Mouse (Mus musculus): ENCODE results near the gene Slc2a8. TPM values are rescaled to one million over a fixed set of nuclear protein-coding genes. Genes with fewer than 3 reads are reported as not detected.
"Not testable (repeated sequence)": the region's sequence is repeated elsewhere in the genome, so short reads cannot be mapped to it uniquely, and the experiment has no call there.

Gene Slc2a8
- polyA plus RNA-seq (2012; rRNA removed): 12.4 and 14.9 TPM in 2 replicates

- peak; percentile 73 for DNase-seq (ENCODE audit: low read depth, low spot score)
- WGBS: under 1% methylated on average over 50 of the region's 50 CpGs
Measured at GRCm38 (mm10) chr2:32981725-32982271, at the start of gene Slc2a8. TSS of gene Slc2a8 (minus strand) at chr2:32982083.

- 59% methylated on average over 4 of the region's 4 CpGs for WGBS
- no peak for DNase-seq (ENCODE audit: low read depth, low spot score)
Measured at GRCm38 (mm10) chr2:33025040-33025439, 43.2 kb upstream of the Slc2a8 start.

- 78% methylated on average over 10 of the region's 10 CpGs for WGBS
- no peak for DNase-seq (ENCODE audit: low read depth, low spot score)
Measured at GRCm38 (mm10) chr2:33024564-33024963, 42.7 kb upstream of the Slc2a8 start.

GRCm38 (mm10) chr2:33022846-33023245 is 41.0 kb upstream of the Slc2a8 start:
- WGBS: 79% methylated on average over 6 of the region's 6 CpGs
- DNase-seq (ENCODE audit: low read depth, low spot score): no peak

- 6% methylated on average over 6 of the region's 6 CpGs for WGBS
- DNase-seq (ENCODE audit: low read depth, low spot score): peak; percentile 1
Measured at GRCm38 (mm10) chr2:33018026-33018425, 36.1 kb upstream of the Slc2a8 start.

GRCm38 (mm10) chr2:33017191-33017590 is 35.3 kb upstream of the Slc2a8 start:
- 71% methylated on average over 2 of the region's 2 CpGs for WGBS
- no peak for DNase-seq (ENCODE audit: low read depth, low spot score)

GRCm38 (mm10) chr2:33014877-33015276 is 33.0 kb upstream of the Slc2a8 start:
- WGBS: 88% methylated on average over 5 of the region's 5 CpGs

GRCm38 (mm10) chr2:33009055-33009454 is 27.2 kb upstream of the Slc2a8 start:
- 90% methylated on average over 4 of the region's 4 CpGs for WGBS
- not testable (repeated sequence) for DNase-seq (ENCODE audit: low read depth, low spot score)

More at GRCm38 (mm10) chr2:33014877-33015276, 33.0 kb upstream of the Slc2a8 start:
- DNase-seq (ENCODE audit: low read depth, low spot score): no peak

- 48% methylated on average over 5 of the region's 5 CpGs for WGBS
- no peak for DNase-seq (ENCODE audit: low read depth, low spot score)
Measured at GRCm38 (mm10) chr2:33005041-33005440, 23.2 kb upstream of the Slc2a8 start.

GRCm38 (mm10) chr2:33002144-33002543 is 20.3 kb upstream of the Slc2a8 start:
- 89% methylated on average over 7 of the region's 7 CpGs for WGBS
- DNase-seq (ENCODE audit: low read depth, low spot score): no peak

GRCm38 (mm10) chr2:32999752-33000151 is 17.9 kb upstream of the Slc2a8 start:
- no peak for DNase-seq (ENCODE audit: low read depth, low spot score)
- 78% methylated on average over 2 of the region's 2 CpGs for WGBS

- DNase-seq (ENCODE audit: low read depth, low spot score): no peak
- 92% methylated on average over 4 of the region's 4 CpGs for WGBS
Measured at GRCm38 (mm10) chr2:32997792-32998191, 15.9 kb upstream of the Slc2a8 start.

GRCm38 (mm10) chr2:32997081-32997480 is 15.2 kb upstream of the Slc2a8 start:
- 81% methylated on average over 6 of the region's 6 CpGs for WGBS

GRCm38 (mm10) chr2:32992130-32992529 is 10.2 kb upstream of the Slc2a8 start:
- no peak for DNase-seq (ENCODE audit: low read depth, low spot score)
- WGBS: 63% methylated on average over 6 of the region's 6 CpGs

More at GRCm38 (mm10) chr2:32997081-32997480, 15.2 kb upstream of the Slc2a8 start:
- DNase-seq (ENCODE audit: low read depth, low spot score): no peak

- WGBS: 59% methylated on average over 13 of the region's 13 CpGs
- DNase-seq (ENCODE audit: low read depth, low spot score): no peak
Measured at GRCm38 (mm10) chr2:32990167-32990832, 8.4 kb upstream of the Slc2a8 start.

GRCm38 (mm10) chr2:32989376-32989775 is 7.5 kb upstream of the Slc2a8 start:
- 34% methylated on average over 3 of the region's 3 CpGs for WGBS
- no peak for DNase-seq (ENCODE audit: low read depth, low spot score)

- DNase-seq (ENCODE audit: low read depth, low spot score): no peak
- 76% methylated on average over 8 of the region's 8 CpGs for WGBS
Measured at GRCm38 (mm10) chr2:32985844-32986243, 4.0 kb upstream of the Slc2a8 start.

GRCm38 (mm10) chr2:32983617-32984016 is 1.7 kb upstream of the Slc2a8 start:
- DNase-seq (ENCODE audit: low read depth, low spot score): no peak
- WGBS: 22% methylated on average over 6 of the region's 6 CpGs

- no peak for DNase-seq (ENCODE audit: low read depth, low spot score)
- WGBS: 2% methylated on average over 4 of the region's 4 CpGs
Measured at GRCm38 (mm10) chr2:32982700-32983099, 817 bp upstream of the Slc2a8 start.

- no peak for DNase-seq (ENCODE audit: low read depth, low spot score)
- WGBS: 2% methylated on average over 23 of the region's 23 CpGs
Measured at GRCm38 (mm10) chr2:32981281-32981680, 602 bp downstream of the Slc2a8 start.

- WGBS: 89% methylated on average over 7 of the region's 7 CpGs
- DNase-seq (ENCODE audit: low read depth, low spot score): no peak
Measured at GRCm38 (mm10) chr2:32979675-32980074, 2.2 kb downstream of the Slc2a8 start.

Measured in large intestine, adult 2 months (tissue).